Mouse (Mus musculus) heart, postnatal 0 days (tissue): ENCODE data around the gene Prkca.

Experiments
- CTCF ChIP-seq: IDR thresholded peaks from 2 replicates; pipeline ENCODE4 v1.5.1; 2016; ENCODE audit warnings: antibody characterized with exemption, control low read depth, low read depth
- EP300 ChIP-seq: IDR thresholded peaks from 2 replicates; pipeline ENCODE4 v1.6.1; 2016; ENCODE audit warnings: antibody characterized with exemption, low read depth

DNA sequence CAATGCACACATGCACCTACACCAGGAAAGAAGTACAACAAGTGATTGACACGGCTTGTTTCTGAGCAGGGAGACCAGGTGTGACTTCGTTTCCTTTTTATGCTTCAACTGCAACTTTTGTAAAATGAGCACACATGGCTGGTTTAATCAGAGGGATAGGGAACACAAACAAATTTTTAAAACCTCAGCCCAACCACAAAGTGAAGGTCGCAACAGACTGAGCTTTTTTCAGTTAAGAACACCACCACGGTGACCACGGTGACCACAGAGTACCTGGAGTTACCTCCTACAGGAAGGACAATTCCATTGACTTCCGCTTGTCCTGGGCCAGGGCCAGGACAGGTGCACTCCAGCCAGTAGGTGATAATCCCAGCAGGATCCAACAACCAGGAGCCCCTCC is 25.9 kb downstream of the Prkca start:
- TF ChIP-seq CTCF, result no peak
- TF ChIP-seq EP300, result no peak
